In genomic region chr5:113993487-113994465, GRCm38 (mm10) we compare ENCODE assay signal across 8 mouse cellular contexts. TPM values are rescaled to one million over a fixed set of nuclear protein-coding genes. Genes with fewer than 3 reads are reported as not detected.
DNase-seq lines count a peak whose midpoint lies in the region; ATAC-seq and TF ChIP-seq lines count a peak whose summit lies in the region.

Gene Ssh1 (minus strand): TSS chr5:113993894.

- peak; percentile 83 for DNase-seq in CD4-positive, CD25-positive, alpha-beta regulatory T cell, adult 2 months (ENCODE audit: low read depth, low spot score)
- peak; percentile 64 for DNase-seq in brain, embryonic 18.5 days (ENCODE audit: low read depth, low spot score)
- peak; percentile 90 to 96 for DNase-seq in kidney, postnatal 36 days
- DNase-seq in liver, postnatal 0 days: peak; percentile 90

- 2% methylated on average over 60 of the region's 83 CpGs for WGBS in forebrain, embryonic 12.5 days
- WGBS in heart, embryonic 16.5 days: under 1% methylated on average over 70 of the region's 83 CpGs
- WGBS in liver, postnatal 0 days (ENCODE audit: insufficient replicate concordance): 2% methylated on average over 49 of the region's 83 CpGs
- WGBS in neural tube, embryonic 14.5 days: 2% methylated on average over 75 of the region's 83 CpGs

- H3K9me3 ChIP-seq in forebrain, embryonic 12.5 days: no peaks in the 10 kb centered on the region
- H3K9me3 ChIP-seq in heart, embryonic 16.5 days (replicated peaks; ENCODE audit: control insufficient read depth, low read length): no peaks in the 10 kb centered on the region
- H3K9me3 ChIP-seq in liver, postnatal 0 days (ENCODE audit: low read length): no peaks in the 10 kb centered on the region
- H3K9me3 ChIP-seq in neural tube, embryonic 14.5 days (ENCODE audit: control insufficient read depth, low read length): no peaks in the 10 kb centered on the region

- H3K4me2 ChIP-seq in forebrain, embryonic 12.5 days: peak within 1 kb of the TSS; percentile 75
- H3K4me2 ChIP-seq in heart, embryonic 16.5 days (ENCODE audit: low read depth, low read length): peak within 1 kb of the TSS; percentile 95
- H3K4me2 ChIP-seq in liver, postnatal 0 days (ENCODE audit: low read depth, low read length): peak within 1 kb of the TSS; percentile 99
- H3K4me2 ChIP-seq in neural tube, embryonic 14.5 days (ENCODE audit: low read depth, low read length): peak within 1 kb of the TSS; percentile 89

- peak; percentile 87 for ATAC-seq in forebrain, embryonic 12.5 days (ENCODE audit: low FRiP score)
- peak; percentile 83 for ATAC-seq in heart, embryonic 16.5 days (replicated peaks; ENCODE audit: extremely low read depth, insufficient read depth, low FRiP score)
- ATAC-seq in liver, postnatal 0 days: peak; percentile 81
- ATAC-seq in neural tube, embryonic 14.5 days (ENCODE audit: low read depth): peak; percentile 84

- no peak for TF ChIP-seq EP300 in liver, postnatal 0 days (IDR thresholded peaks at IDR 0.05; ENCODE audit: low read depth)

- peak within 1 kb of the TSS; percentile 91 for H3K9ac ChIP-seq in forebrain, embryonic 12.5 days
- H3K9ac ChIP-seq in heart, embryonic 16.5 days (ENCODE audit: low read length): peak within 1 kb of the TSS; percentile 95
- H3K9ac ChIP-seq in liver, postnatal 0 days (replicated peaks): peak within 1 kb of the TSS; percentile 83
- H3K9ac ChIP-seq in neural tube, embryonic 14.5 days (replicated peaks; ENCODE audit: low read depth, low read length): peak within 1 kb of the TSS; percentile 92

- H3K36me3 ChIP-seq in forebrain, embryonic 12.5 days (replicated peaks): peaks cover 7% of the 10 kb centered on the region; the same call in 1 of the 2 replicates
- peaks cover 6% of the 10 kb centered on the region for H3K36me3 ChIP-seq in heart, embryonic 16.5 days (ENCODE audit: control insufficient read depth, insufficient read depth)
- H3K36me3 ChIP-seq in liver, postnatal 0 days (replicated peaks; ENCODE audit: insufficient read depth, low read length): no peaks in the 10 kb centered on the region
- H3K36me3 ChIP-seq in neural tube, embryonic 14.5 days (ENCODE audit: control insufficient read depth, insufficient read depth, low read length): peaks cover 3% of the 10 kb centered on the region; the same call in 1 of the 2 replicates
- no peaks in the 10 kb centered on the region for H3K36me3 ChIP-seq in testis, adult 2 months (ENCODE audit: control insufficient read depth, insufficient read depth, low read length)

- H3K27ac ChIP-seq in forebrain, embryonic 12.5 days: peak within 1 kb of the TSS; percentile 87
- peak within 1 kb of the TSS; percentile 93 for H3K27ac ChIP-seq in heart, embryonic 16.5 days (ENCODE audit: low read length)
- H3K27ac ChIP-seq in liver, postnatal 0 days (ENCODE audit: low read depth): peak within 1 kb of the TSS; percentile 88
- peak within 1 kb of the TSS; percentile 91 for H3K27ac ChIP-seq in neural tube, embryonic 14.5 days (ENCODE audit: low read depth, low read length)
- H3K27ac ChIP-seq in testis, adult 2 months (ENCODE audit: control insufficient read depth, insufficient read depth, low read depth, low read length): peak within 1 kb of the TSS; percentile 83

- TF ChIP-seq POLR2A in testis, adult 2 months (IDR thresholded peaks at IDR 0.05; ENCODE audit: control insufficient read depth, low read depth, low read length): no peak

- H3K4me3 ChIP-seq in forebrain, embryonic 12.5 days (replicated peaks): peak within 1 kb of the TSS; percentile 82
- peak within 1 kb of the TSS; percentile 93 for H3K4me3 ChIP-seq in heart, embryonic 16.5 days (ENCODE audit: low read length)
- H3K4me3 ChIP-seq in liver, postnatal 0 days (ENCODE audit: low read depth, low read length): peak within 1 kb of the TSS; percentile 92
- H3K4me3 ChIP-seq in neural tube, embryonic 14.5 days (ENCODE audit: low read depth, low read length): peak within 1 kb of the TSS; percentile 75
- H3K4me3 ChIP-seq in testis, adult 2 months (ENCODE audit: control insufficient read depth, low read depth, low read length): peak within 1 kb of the TSS; percentile 91

- H3K4me1 ChIP-seq in forebrain, embryonic 12.5 days: peaks cover 31% of the 10 kb centered on the region
- H3K4me1 ChIP-seq in heart, embryonic 16.5 days (ENCODE audit: control insufficient read depth, insufficient read depth, low read length): peaks cover 32% of the 10 kb centered on the region
- H3K4me1 ChIP-seq in liver, postnatal 0 days (ENCODE audit: insufficient read depth): peaks cover 37% of the 10 kb centered on the region
- H3K4me1 ChIP-seq in neural tube, embryonic 14.5 days (ENCODE audit: control insufficient read depth, insufficient read depth, low read length): peaks cover 22% of the 10 kb centered on the region
- H3K4me1 ChIP-seq in testis, adult 2 months (ENCODE audit: control insufficient read depth, insufficient read depth, low read length): peaks cover 7% of the 10 kb centered on the region

- H3K27me3 ChIP-seq in forebrain, embryonic 12.5 days: no peaks in the 10 kb centered on the region
- no peaks in the 10 kb centered on the region for H3K27me3 ChIP-seq in heart, embryonic 16.5 days (ENCODE audit: control insufficient read depth, insufficient read depth, low read length)
- no peaks in the 10 kb centered on the region; the same call in 1 of the 2 replicates for H3K27me3 ChIP-seq in liver, postnatal 0 days (ENCODE audit: insufficient read depth, low read length)
- H3K27me3 ChIP-seq in neural tube, embryonic 14.5 days (ENCODE audit: control insufficient read depth, insufficient read depth, low read length): no peaks in the 10 kb centered on the region
- no peaks in the 10 kb centered on the region for H3K27me3 ChIP-seq in testis, adult 2 months (ENCODE audit: control insufficient read depth, insufficient read depth, low read length)

- TF ChIP-seq CTCF in liver, postnatal 0 days (IDR thresholded peaks at IDR 0.05; ENCODE audit: low read depth): 0 out of 2 replicates have a peak, but pooled peaks have one; percentile 3
- TF ChIP-seq CTCF in testis, adult 2 months (IDR thresholded peaks at IDR 0.05; ENCODE audit: control insufficient read depth, insufficient read depth, insufficient replicate concordance, low read depth, low read length): no peak

RNA-seq across cellular contexts. Expression of gene Ssh1, which starts in this region (rescaled TPM):
- polyA plus RNA-seq in forebrain, embryonic 12.5 days (2016; fragmentation: Nextera tagmentation; extraction: Ambion mirVana): 19.0 and 19.9 TPM in 2 replicates
- 8.6 and 9.1 TPM in 2 replicates for polyA plus RNA-seq in heart, embryonic 16.5 days (2015; fragmentation: Nextera tagmentation; extraction: Ambion mirVana)
- 3.7 and 4.3 TPM in 2 replicates for polyA plus RNA-seq in liver, postnatal 0 days (2015; fragmentation: Nextera tagmentation; extraction: Ambion mirVana)
- 19.2 and 20.9 TPM in 2 replicates for polyA plus RNA-seq in neural tube, embryonic 14.5 days (2014; fragmentation: Nextera tagmentation; extraction: Ambion mirVana)
- polyA plus RNA-seq in testis, adult 2 months (2012; rRNA removed): 4.1 and 5.0 TPM in 2 replicates

Comparison
In these comparisons a context has a peak if more than half of its experiments do, and no peak if none do; other contexts are left out.
1. Peak in every context shown above with its lines: DNase-seq, ATAC-seq, H3K4me3 ChIP-seq and H3K27ac ChIP-seq.